Mouse (Mus musculus) activated CD4-positive, CD25-positive, alpha-beta regulatory T cell, adult 9 weeks (primary cell): Measurements from ENCODE around the gene Fam129a. TPM values are rescaled to one million over a fixed set of nuclear protein-coding genes. Genes with fewer than 3 reads are reported as not detected.

Source experiments
- polyA plus RNA-seq: library from polyadenylated mRNA; unstranded; fragments of 100-300 nt; shearing (Covaris generic); gene quantifications from one replicate; pipeline ENCODE4 v1.2.1, GENCODE M21; 2017

Fam129a gene
- polyA plus RNA-seq: 106 TPM

GRCm38 (mm10) chr1:151570981-151571837 lies at the start of gene Fam129a:
TSS of gene Fam129a (plus strand) at chr1:151571186.

GRCm38 (mm10) chr1:151754881-151755659 lies 184.1 kb downstream of the Fam129a start, which contains the start of gene Edem3:
TSS of gene Edem3 (plus strand) at chr1:151755371.

Other genes starting within 250 kb of the Fam129a start
- gene Ivns1abp, start 226.7 kb upstream of the Fam129a start, polyA plus RNA-seq: 197 TPM
- gene Swt1, start 142.7 kb upstream of the Fam129a start, polyA plus RNA-seq: 41.6 TPM
- gene Trmt1l, start 142.6 kb upstream of the Fam129a start, polyA plus RNA-seq: 90.7 TPM
- gene Rnf2, start 70.2 kb upstream of the Fam129a start, polyA plus RNA-seq: 96.2 TPM
- 6.3 TPM for gene Edem3, start 184.2 kb downstream of the Fam129a start, polyA plus RNA-seq